Mouse (Mus musculus) hindbrain, embryonic 11.5 days (tissue): ENCODE data around the gene Rnf214. TPM values are rescaled to one million over a fixed set of nuclear protein-coding genes. Genes with fewer than 3 reads are reported as not detected.

Experiments
- ATAC-seq: fragments of 200-750 bp; cut with Nextera tagmentation; 2 replicates; pipeline ENCODE4 v1.8.0; 2017; ENCODE audit warnings: mild to moderate bottlenecking, moderate TSS enrichment, moderate library complexity; ENCODE audit not compliant: low FRiP score
- DNase-seq: peaks from one replicate; pipeline ENCODE4 v3.0.0-alpha.2; 2015; ENCODE audit warnings: low spot score
- H3K27ac ChIP-seq: fragments of 300-500 bp; sonication (generic); 2 replicates; pipeline ENCODE4 v1.5.1; 2014; ENCODE audit warnings: mild to moderate bottlenecking, low read depth, low read length
- H3K27me3 ChIP-seq: fragments of 300-500 bp; sonication (generic); 2 replicates; pipeline ENCODE4 v1.6.1; 2014; ENCODE audit warnings: mild to moderate bottlenecking, low read length, moderate library complexity, mixed read lengths; ENCODE audit not compliant: control insufficient read depth, insufficient read depth
- H3K36me3 ChIP-seq: fragments of 300-500 bp; sonication (generic); 2 replicates; pipeline ENCODE4 v1.6.1; 2014; ENCODE audit warnings: mild to moderate bottlenecking, low read length, moderate library complexity, mixed read lengths; ENCODE audit not compliant: control insufficient read depth, insufficient read depth
- H3K4me1 ChIP-seq: fragments of 300-500 bp; sonication (generic); replicated peaks from 2 replicates; pipeline ENCODE4 v1.6.1; 2014; ENCODE audit warnings: low read length, mixed read lengths; ENCODE audit not compliant: control insufficient read depth, insufficient read depth
- H3K4me2 ChIP-seq: fragments of 300-500 bp; sonication (generic); replicated peaks from 2 replicates; pipeline ENCODE4 v1.6.1; 2014; ENCODE audit warnings: mild to moderate bottlenecking, low read depth, low read length
- H3K4me3 ChIP-seq: fragments of 300-500 bp; sonication (generic); 2 replicates; pipeline ENCODE4 v1.5.1; 2014; ENCODE audit warnings: low read depth, low read length
- H3K9ac ChIP-seq: fragments of 300-500 bp; sonication (generic); 2 replicates; pipeline ENCODE4 v1.6.1; 2014; ENCODE audit warnings: low read depth, low read length
- H3K9me3 ChIP-seq: fragments of 300-500 bp; sonication (generic); 2 replicates; pipeline ENCODE4 v1.6.1; 2016; ENCODE audit warnings: low read length; ENCODE audit not compliant: control insufficient read depth
- WGBS: fragments of 180-500 bp; shearing (Covaris S2); extraction: QIAGEN DNeasy Blood & Tissue Kit; methylation state at CpG from one replicate; pipeline ENCODE4 v1.1.7; 2014; 5-methylcytosine and 5-hydroxymethylcytosine counted together
- polyA plus RNA-seq: library from polyadenylated mRNA; unstranded; fragments of >200 nt; fragmentation: Nextera tagmentation; extraction: Ambion mirVana; gene quantifications from 2 replicates; pipeline ENCODE4 v1.2.1, GENCODE M21; 2014

Gene Rnf214
- polyA plus RNA-seq, 1 experiment from 2014 or later = 109 TPM

DNA sequence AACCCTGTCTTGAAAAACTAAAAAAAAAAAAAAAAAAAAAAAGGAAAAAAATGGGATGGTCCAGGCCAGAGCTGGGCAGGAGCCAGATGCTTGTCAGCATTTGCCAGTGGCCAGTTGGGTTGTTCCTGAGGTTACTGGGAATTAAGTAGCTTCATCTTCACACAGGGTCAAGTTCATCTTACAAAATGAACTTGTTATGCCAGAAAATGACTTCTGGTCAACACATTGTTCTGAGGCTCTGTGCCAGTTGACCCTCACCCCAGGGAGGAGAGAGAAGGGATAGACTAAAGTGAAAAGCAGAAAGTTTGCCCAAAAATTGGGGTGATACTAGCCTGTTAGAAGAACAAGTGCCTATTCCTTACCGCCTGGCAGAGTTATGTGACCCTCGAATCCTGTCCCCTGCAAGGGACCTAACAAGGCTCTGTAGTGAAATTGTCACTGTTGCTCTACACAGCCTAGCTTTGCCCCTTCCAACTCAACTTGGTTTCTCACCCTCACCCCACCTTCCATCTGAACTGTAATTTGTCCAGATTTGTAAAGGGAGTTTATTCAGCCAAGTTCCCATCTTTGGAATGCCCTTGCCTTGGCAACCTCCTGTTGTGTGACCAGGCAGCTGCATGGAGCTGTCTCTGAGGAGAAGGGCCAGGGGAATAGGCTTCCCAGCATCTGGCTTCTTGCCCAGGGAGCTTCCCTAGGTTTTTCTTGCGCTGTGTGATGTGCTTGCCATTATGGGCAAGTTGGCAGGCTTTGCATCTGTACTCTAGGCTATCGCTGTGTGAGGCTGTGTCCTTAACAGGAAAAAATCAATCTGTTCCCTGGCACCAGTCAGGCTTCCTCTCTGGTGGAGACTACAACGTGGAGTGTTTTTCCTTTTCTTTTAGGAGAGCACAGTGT is 10.6 kb upstream of the Rnf214 start:
- Histone ChIP-seq H3K27ac (no peak overlapping the region), H3K4me3 (no peak overlapping the region), H3K4me2 (no peak overlapping the region), H3K27me3 (no peaks in the 10 kb centered on the region), H3K9ac (no peak overlapping the region), H3K36me3 (no peaks in the 10 kb centered on the region; the same call in 1 of the 2 replicates), H3K4me1 (no peaks in the 10 kb centered on the region), H3K9me3 (no peaks in the 10 kb centered on the region)
- 85% methylated on average over 5 of the region's 5 CpGs for WGBS
- ATAC-seq (no peak), DNase-seq (no peak)

DNA sequence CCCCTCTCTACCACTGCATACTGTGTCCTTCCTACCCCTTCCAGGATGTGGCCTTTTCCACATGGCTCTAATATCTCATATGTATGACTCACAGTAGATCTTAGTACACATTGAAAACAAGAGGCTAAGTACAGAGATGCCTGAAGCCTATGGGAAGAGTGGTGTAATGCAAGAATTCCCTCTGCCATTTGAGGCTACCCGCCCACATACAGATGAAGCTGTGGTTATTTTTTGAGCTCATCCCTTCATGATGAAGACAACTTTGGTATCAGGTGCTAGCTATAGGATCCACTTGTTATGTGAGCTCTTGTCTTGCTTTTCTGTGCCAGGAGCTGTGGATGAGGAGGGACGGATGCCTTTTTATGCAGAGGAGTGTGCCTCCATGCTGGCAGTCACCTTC is 8.9 kb upstream of the Rnf214 start:
- H3K4me2 ChIP-seq = no peak overlapping the region
- H3K36me3 ChIP-seq = no peaks in the 10 kb centered on the region; the same call in 1 of the 2 replicates
- ATAC-seq = no peak
- no peaks in the 10 kb centered on the region for H3K4me1 ChIP-seq
- H3K9me3 ChIP-seq = no peaks in the 10 kb centered on the region
- no peak overlapping the region for H3K9ac ChIP-seq
- 85% methylated on average over 2 of the region's 2 CpGs for WGBS
- H3K27ac ChIP-seq = no peak overlapping the region
- H3K27me3 ChIP-seq = no peaks in the 10 kb centered on the region
- DNase-seq = no peak
- no peak overlapping the region for H3K4me3 ChIP-seq

DNA sequence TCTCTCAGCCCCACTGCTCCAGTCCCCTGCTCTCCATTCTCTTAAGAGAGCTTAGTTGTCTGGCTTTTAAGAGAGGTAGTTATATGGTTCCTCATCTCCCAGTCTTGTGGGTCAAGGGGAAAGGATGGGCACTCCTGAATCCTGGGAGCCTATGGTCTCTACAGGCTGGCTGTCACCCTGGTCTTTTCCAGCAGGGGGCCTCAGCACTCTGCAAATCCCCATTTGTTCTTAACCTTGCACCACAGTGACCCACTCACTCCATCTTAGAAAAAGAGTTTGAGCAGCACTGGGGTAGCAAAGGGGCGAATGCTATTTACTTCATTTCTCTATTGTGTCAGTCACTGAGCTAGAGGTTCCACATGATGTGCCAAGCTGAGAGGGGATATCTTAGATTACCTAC is 5.0 kb upstream of the Rnf214 start:
- no peak overlapping the region for H3K4me2 ChIP-seq
- H3K36me3 ChIP-seq = no peaks in the 10 kb centered on the region
- no peak overlapping the region for H3K4me3 ChIP-seq
- H3K27me3 ChIP-seq = no peaks in the 10 kb centered on the region
- H3K9ac ChIP-seq = no peak overlapping the region
- H3K4me1 ChIP-seq = no peaks in the 10 kb centered on the region
- no peaks in the 10 kb centered on the region for H3K9me3 ChIP-seq
- ATAC-seq (no peak), DNase-seq (peak; percentile 63)
- no peak overlapping the region for H3K27ac ChIP-seq
- WGBS = 82% methylated on average over 1 of the region's 1 CpGs

DNA sequence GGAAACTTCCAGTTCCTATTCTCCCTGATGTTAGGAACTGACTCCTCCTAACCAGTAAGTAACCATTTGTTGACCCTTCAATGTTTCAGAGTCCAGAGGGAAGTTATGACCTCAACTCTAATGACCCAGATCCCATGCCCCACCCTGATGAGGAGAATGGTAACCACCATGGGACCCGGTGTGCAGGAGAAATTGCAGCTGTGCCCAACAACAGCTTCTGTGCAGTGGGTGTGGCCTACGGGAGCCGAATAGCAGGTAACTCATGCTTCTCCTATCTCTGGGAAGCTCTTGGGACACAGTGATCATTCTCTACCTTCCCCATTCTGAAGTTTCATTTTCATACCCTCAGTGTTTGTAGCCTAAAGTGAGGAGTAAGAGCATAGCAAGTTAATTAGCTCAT is 4.3 kb upstream of the Rnf214 start:
- Histone ChIP-seq H3K9ac (no peak overlapping the region), H3K4me1 (no peaks in the 10 kb centered on the region), H3K27ac (no peak overlapping the region), H3K36me3 (no peaks in the 10 kb centered on the region), H3K27me3 (no peaks in the 10 kb centered on the region), H3K9me3 (no peaks in the 10 kb centered on the region), H3K4me2 (no peak overlapping the region), H3K4me3 (no peak overlapping the region)
- ATAC-seq = no peak
- 89% methylated on average over 3 of the region's 3 CpGs for WGBS
- no peak for DNase-seq

DNA sequence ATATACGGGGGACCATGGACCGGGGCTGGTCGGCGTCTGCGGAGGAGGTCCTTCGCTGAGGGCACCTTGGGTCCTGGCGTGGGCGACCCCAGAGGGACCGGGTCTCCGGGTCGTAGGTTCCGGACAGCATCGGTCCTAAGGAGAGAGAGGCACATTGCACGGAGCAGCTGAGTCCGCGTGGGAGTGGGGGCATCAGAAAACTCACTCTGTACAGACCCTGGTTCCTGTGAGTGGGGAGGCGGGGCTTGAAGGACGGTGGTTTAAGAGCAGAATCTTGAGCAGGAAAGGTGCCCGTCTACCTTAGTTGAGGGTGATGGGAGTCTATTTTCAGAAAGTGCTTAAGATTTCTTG is 342 bp upstream of the Rnf214 start:
- H3K9me3 ChIP-seq = no peaks in the 10 kb centered on the region
- DNase-seq (no peak), ATAC-seq (no peak)
- H3K27ac ChIP-seq = peak overlapping the region; percentile 95; the same call in 1 of the 2 replicates
- H3K4me2 ChIP-seq = peak overlapping the region; percentile 83
- no peaks in the 10 kb centered on the region for H3K4me1 ChIP-seq
- peak overlapping the region; percentile 71 for H3K4me3 ChIP-seq
- no peaks in the 10 kb centered on the region for H3K27me3 ChIP-seq
- H3K36me3 ChIP-seq = no peaks in the 10 kb centered on the region
- H3K9ac ChIP-seq = peak overlapping the region; percentile 76
- 0% methylated on average over 19 of the region's 19 CpGs for WGBS

DNA sequence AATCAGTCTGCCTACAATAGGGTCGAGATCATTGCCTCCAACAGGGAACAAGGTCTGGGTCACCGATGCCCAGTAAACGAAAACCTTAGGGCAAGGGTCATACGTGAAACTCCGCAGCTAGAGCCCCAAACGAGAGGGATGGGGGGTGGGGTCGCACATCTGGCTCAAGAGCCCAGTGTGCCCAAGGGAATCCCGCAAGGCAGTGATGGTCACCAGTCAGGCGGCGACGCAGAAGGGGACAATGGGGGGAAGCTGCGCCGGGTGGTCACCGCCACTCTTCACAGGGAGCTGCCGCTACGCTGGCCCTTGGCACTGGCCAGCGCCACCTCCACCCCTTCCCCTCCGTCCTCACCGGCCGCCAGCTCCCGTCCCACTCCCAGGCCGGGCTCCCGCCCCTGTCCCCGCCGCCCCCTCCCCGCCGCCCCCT is 887 bp downstream of the Rnf214 start:
- Histone ChIP-seq H3K27me3 (no peaks in the 10 kb centered on the region), H3K4me1 (no peaks in the 10 kb centered on the region), H3K36me3 (no peaks in the 10 kb centered on the region), H3K4me2 (peak overlapping the region; percentile 83), H3K9me3 (no peaks in the 10 kb centered on the region), H3K27ac (peak overlapping the region; percentile 95), H3K4me3 (peak overlapping the region; percentile 71), H3K9ac (peak overlapping the region; percentile 79)
- peak; percentile 81 for ATAC-seq
- peak; percentile 71 for DNase-seq
- WGBS = 0% methylated on average over 15 of the region's 27 CpGs

DNA sequence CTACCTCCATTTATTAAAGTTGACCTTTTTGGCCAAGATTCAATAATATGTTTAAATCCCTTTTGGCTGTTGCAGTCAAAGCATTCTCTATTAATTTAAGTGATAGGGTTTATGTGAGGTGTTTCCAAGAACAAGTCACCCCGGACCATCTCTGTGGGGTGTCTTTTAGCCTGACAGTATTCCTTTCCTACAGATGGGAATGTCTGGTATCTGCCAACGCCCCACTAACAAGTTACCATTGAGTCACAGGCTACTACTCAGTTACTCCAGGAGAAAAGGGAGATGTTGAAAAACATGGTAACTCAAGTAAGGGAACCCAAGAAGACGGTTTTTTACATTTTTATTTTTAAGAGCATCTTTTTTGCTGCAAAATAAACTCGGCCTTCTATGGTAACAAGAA is 1.5 kb downstream of the Rnf214 start:
- H3K4me3 ChIP-seq = peak overlapping the region; percentile 71
- H3K4me2 ChIP-seq = peak overlapping the region; percentile 83
- no peaks in the 10 kb centered on the region for H3K27me3 ChIP-seq
- H3K9ac ChIP-seq = peak overlapping the region; percentile 79
- ATAC-seq = no peak
- no peak overlapping the region for H3K27ac ChIP-seq
- H3K36me3 ChIP-seq = no peaks in the 10 kb centered on the region
- 73% methylated on average over 4 of the region's 4 CpGs for WGBS
- no peak for DNase-seq
- no peaks in the 10 kb centered on the region for H3K9me3 ChIP-seq
- no peaks in the 10 kb centered on the region for H3K4me1 ChIP-seq

DNA sequence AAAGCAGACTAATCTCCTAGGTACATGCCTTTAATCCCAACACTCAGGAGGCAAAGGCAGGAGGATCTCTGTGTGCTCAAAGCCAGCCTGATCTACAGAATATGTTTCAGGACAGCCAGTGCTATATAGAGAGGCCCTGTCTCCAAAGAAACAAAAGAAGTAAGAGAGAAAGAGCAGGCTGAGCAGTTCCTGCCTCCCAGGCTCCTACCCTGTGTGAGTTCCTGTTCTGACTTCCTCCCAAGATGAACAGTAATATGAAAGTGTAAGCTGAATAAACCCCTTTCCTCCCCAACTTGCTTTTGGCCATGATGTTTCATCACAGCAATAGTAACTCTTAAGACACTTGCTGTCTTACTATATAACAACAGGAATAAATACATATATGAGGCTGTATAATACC is 13.0 kb downstream of the Rnf214 start:
- ATAC-seq (no peak), DNase-seq (no peak)
- no peaks in the 10 kb centered on the region for H3K27me3 ChIP-seq
- H3K36me3 ChIP-seq = peaks cover 9% of the 10 kb centered on the region
- no peaks in the 10 kb centered on the region for H3K9me3 ChIP-seq
- no peaks in the 10 kb centered on the region for H3K4me1 ChIP-seq
- no peak overlapping the region for H3K27ac ChIP-seq
- no peak overlapping the region for H3K4me2 ChIP-seq
- no peak overlapping the region for H3K9ac ChIP-seq
- no peak overlapping the region for H3K4me3 ChIP-seq

DNA sequence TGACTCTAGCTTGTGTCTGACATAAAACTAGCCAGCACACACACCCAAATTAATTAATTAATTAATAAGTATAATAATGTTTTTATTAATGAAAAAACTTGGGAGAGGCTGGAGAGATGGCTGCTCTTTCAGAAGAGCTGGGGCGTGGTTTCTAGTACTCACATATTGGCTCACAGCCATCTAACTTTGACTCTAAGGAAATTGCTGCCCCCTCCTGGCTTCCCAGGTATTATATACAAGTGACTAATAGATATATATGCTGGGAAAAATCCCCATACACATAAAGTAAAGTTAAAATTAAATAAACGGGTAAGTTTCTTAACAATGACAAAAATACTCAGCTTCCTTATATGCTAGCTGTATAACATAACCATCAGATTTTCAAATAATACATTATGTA is 28.8 kb downstream of the Rnf214 start:
- Histone ChIP-seq H3K4me3 (no peak overlapping the region), H3K36me3 (0 out of 2 replicates have a peak, but pooled peaks cover 2% of the 10 kb centered on the region), H3K9ac (no peak overlapping the region), H3K4me1 (no peaks in the 10 kb centered on the region), H3K27me3 (no peaks in the 10 kb centered on the region), H3K27ac (no peak overlapping the region), H3K9me3 (no peaks in the 10 kb centered on the region), H3K4me2 (no peak overlapping the region)
- 87% methylated on average over 2 of the region's 2 CpGs for WGBS
- no peak for ATAC-seq
- peak; percentile 34 for DNase-seq
